Mouse (Mus musculus) intestine, embryonic 16.5 days (tissue): ENCODE data around the gene M6pr. TPM values are rescaled to one million over a fixed set of nuclear protein-coding genes. Genes with fewer than 3 reads are reported as not detected.

Source experiments
- ATAC-seq: fragments of 200-750 bp; cut with Nextera tagmentation; 2 replicates; pipeline ENCODE4 v1.8.0; 2017; ENCODE audit warnings: moderate TSS enrichment, moderate library complexity
- H3K27ac ChIP-seq: fragments of 300-500 bp; sonication (generic); 2 replicates; pipeline ENCODE4 v1.5.1; 2014; ENCODE audit warnings: mild to moderate bottlenecking, low read length
- H3K27me3 ChIP-seq: fragments of 300-500 bp; sonication (generic); replicated peaks from 2 replicates; pipeline ENCODE4 v1.6.1; 2014; ENCODE audit warnings: low read length, control low read depth, mixed read lengths; ENCODE audit not compliant: control insufficient read depth, insufficient read depth
- H3K36me3 ChIP-seq: fragments of 300-500 bp; sonication (generic); 2 replicates; pipeline ENCODE4 v1.6.1; 2014; ENCODE audit warnings: low read length, control low read depth; ENCODE audit not compliant: control insufficient read depth, insufficient read depth
- H3K4me1 ChIP-seq: fragments of 300-500 bp; sonication (generic); 2 replicates; pipeline ENCODE4 v1.6.1; 2014; ENCODE audit warnings: low read length, control low read depth, mixed read lengths; ENCODE audit not compliant: control insufficient read depth, insufficient read depth
- H3K4me2 ChIP-seq: fragments of 300-500 bp; sonication (generic); 2 replicates; pipeline ENCODE4 v1.6.1; 2014; ENCODE audit warnings: low read depth, low read length, control low read depth
- H3K4me3 ChIP-seq: fragments of 300-500 bp; sonication (generic); 2 replicates; pipeline ENCODE4 v1.5.1; 2014; ENCODE audit warnings: mild to moderate bottlenecking, low read length
- H3K9ac ChIP-seq: fragments of 300-500 bp; sonication (generic); 2 replicates; pipeline ENCODE4 v1.6.1; 2014; ENCODE audit warnings: low read depth, low read length
- H3K9me3 ChIP-seq: fragments of 300-500 bp; sonication (generic); 2 replicates; pipeline ENCODE4 v1.6.1; 2016; ENCODE audit warnings: low read length, control low read depth; ENCODE audit not compliant: control insufficient read depth
- WGBS: fragments of 180-500 bp; shearing (Covaris S2); extraction: QIAGEN DNeasy Blood & Tissue Kit; methylation state at CpG from one replicate; pipeline ENCODE4 v1.1.7; 2014; 5-methylcytosine and 5-hydroxymethylcytosine counted together
- polyA plus RNA-seq: library from polyadenylated mRNA; unstranded; fragments of >200 nt; fragmentation: Nextera tagmentation; extraction: Ambion mirVana; gene quantifications from 2 replicates; pipeline ENCODE4 v1.2.1, GENCODE M21; 2015

M6pr gene
- polyA plus RNA-seq = 142 and 147 TPM in 2 replicates

GRCm38 (mm10) chr6:122308505-122309393 lies at the start of gene M6pr:
TSS of gene M6pr (plus strand) at chr6:122308720.
- WGBS = under 1% methylated on average over 49 of the region's 49 CpGs
- no peaks in the 10 kb centered on the region for H3K9me3 ChIP-seq
- peak within 1 kb of the TSS; percentile 91 for H3K9ac ChIP-seq
- peak within 1 kb of the TSS; percentile 71 for H3K4me2 ChIP-seq
- H3K27ac ChIP-seq = peak within 1 kb of the TSS; percentile 80
- peak; percentile 100 for ATAC-seq
- H3K4me3 ChIP-seq = peak within 1 kb of the TSS; percentile 93
- H3K4me1 ChIP-seq = peaks cover 11% of the 10 kb centered on the region; the same call in 1 of the 2 replicates
- no peaks in the 10 kb centered on the region for H3K36me3 ChIP-seq
- no peaks in the 10 kb centered on the region for H3K27me3 ChIP-seq

GRCm38 (mm10) chr6:122262543-122262942 lies 46.0 kb upstream of the M6pr start:
- no peak for ATAC-seq
- no peak overlapping the region for H3K4me3 ChIP-seq
- no peaks in the 10 kb centered on the region for H3K9me3 ChIP-seq
- no peaks in the 10 kb centered on the region for H3K4me1 ChIP-seq
- no peak overlapping the region for H3K4me2 ChIP-seq
- WGBS = 91% methylated on average over 8 of the region's 8 CpGs
- H3K9ac ChIP-seq = no peak overlapping the region
- no peak overlapping the region for H3K27ac ChIP-seq
- no peaks in the 10 kb centered on the region for H3K27me3 ChIP-seq
- no peaks in the 10 kb centered on the region for H3K36me3 ChIP-seq

- no peaks in the 10 kb centered on the region for H3K4me1 ChIP-seq
- 43% methylated on average over 3 of the region's 3 CpGs for WGBS
Observed at GRCm38 (mm10) chr6:122268561-122268960, 40.0 kb upstream of the M6pr start.

GRCm38 (mm10) chr6:122269170-122269569 lies 39.4 kb upstream of the M6pr start:
- 82% methylated on average over 4 of the region's 4 CpGs for WGBS
- Histone ChIP-seq H3K9me3 (no peaks in the 10 kb centered on the region), H3K4me1 (no peaks in the 10 kb centered on the region), H3K9ac (no peak overlapping the region), H3K36me3 (no peaks in the 10 kb centered on the region), H3K27me3 (no peaks in the 10 kb centered on the region), H3K4me3 (no peak overlapping the region), H3K4me2 (no peak overlapping the region), H3K27ac (no peak overlapping the region)
- no peak for ATAC-seq

More at GRCm38 (mm10) chr6:122268561-122268960, 40.0 kb upstream of the M6pr start:
- no peaks in the 10 kb centered on the region for H3K36me3 ChIP-seq
- H3K27me3 ChIP-seq = no peaks in the 10 kb centered on the region
- H3K9ac ChIP-seq = no peak overlapping the region
- no peak overlapping the region for H3K4me3 ChIP-seq
- no peak overlapping the region for H3K4me2 ChIP-seq
- no peak overlapping the region for H3K27ac ChIP-seq
- H3K9me3 ChIP-seq = no peaks in the 10 kb centered on the region
- no peak for ATAC-seq

- no peak overlapping the region for H3K4me3 ChIP-seq
- H3K4me2 ChIP-seq = no peak overlapping the region
- H3K4me1 ChIP-seq = no peaks in the 10 kb centered on the region; the same call in 1 of the 2 replicates
- no peak overlapping the region for H3K27ac ChIP-seq
- 74% methylated on average over 11 of the region's 11 CpGs for WGBS
- H3K27me3 ChIP-seq = no peaks in the 10 kb centered on the region
- H3K9ac ChIP-seq = no peak overlapping the region
- H3K9me3 ChIP-seq = no peaks in the 10 kb centered on the region
- no peak for ATAC-seq
- no peaks in the 10 kb centered on the region for H3K36me3 ChIP-seq
Observed at GRCm38 (mm10) chr6:122270152-122270551, 38.4 kb upstream of the M6pr start.

GRCm38 (mm10) chr6:122274546-122274945 lies 34.0 kb upstream of the M6pr start:
- peak; percentile 40; the same call in 1 of the 2 replicates for ATAC-seq
- Histone ChIP-seq H3K4me1 (no peaks in the 10 kb centered on the region; the same call in 1 of the 2 replicates), H3K9me3 (no peaks in the 10 kb centered on the region), H3K27me3 (no peaks in the 10 kb centered on the region), H3K27ac (no peak overlapping the region), H3K4me2 (no peak overlapping the region), H3K9ac (no peak overlapping the region), H3K4me3 (no peak overlapping the region), H3K36me3 (no peaks in the 10 kb centered on the region)
- 38% methylated on average over 5 of the region's 5 CpGs for WGBS

- Histone ChIP-seq H3K27ac (no peak overlapping the region), H3K9ac (no peak overlapping the region), H3K9me3 (no peaks in the 10 kb centered on the region), H3K27me3 (no peaks in the 10 kb centered on the region), H3K4me1 (no peaks in the 10 kb centered on the region; the same call in 1 of the 2 replicates), H3K4me2 (no peak overlapping the region), H3K4me3 (no peak overlapping the region), H3K36me3 (no peaks in the 10 kb centered on the region)
- no peak for ATAC-seq
- WGBS = 84% methylated on average over 7 of the region's 7 CpGs
Observed at GRCm38 (mm10) chr6:122276565-122276964, 32.0 kb upstream of the M6pr start.

- H3K4me1 ChIP-seq = no peaks in the 10 kb centered on the region
- H3K4me2 ChIP-seq = no peak within 1 kb of the TSS
- no peak within 1 kb of the TSS for H3K4me3 ChIP-seq
- no peaks in the 10 kb centered on the region for H3K9me3 ChIP-seq
- no peaks in the 10 kb centered on the region for H3K27me3 ChIP-seq
- H3K9ac ChIP-seq = no peak within 1 kb of the TSS
- H3K36me3 ChIP-seq = no peaks in the 10 kb centered on the region
- H3K27ac ChIP-seq = no peak within 1 kb of the TSS
- no peak for ATAC-seq
- WGBS = 70% methylated on average over 6 of the region's 6 CpGs
Observed at GRCm38 (mm10) chr6:122282782-122283181, 25.7 kb upstream of the M6pr start, which contains the start of gene Klrg1. TSS of gene Klrg1 (minus strand) at chr6:122282882.

- Histone ChIP-seq H3K36me3 (no peaks in the 10 kb centered on the region), H3K9ac (no peak overlapping the region), H3K27ac (no peak overlapping the region), H3K4me2 (no peak overlapping the region), H3K9me3 (no peaks in the 10 kb centered on the region), H3K27me3 (no peaks in the 10 kb centered on the region), H3K4me1 (no peaks in the 10 kb centered on the region), H3K4me3 (no peak overlapping the region)
- no peak for ATAC-seq
- 76% methylated on average over 2 of the region's 2 CpGs for WGBS
Observed at GRCm38 (mm10) chr6:122283429-122283828, 25.1 kb upstream of the M6pr start.
